Mouse (Mus musculus) midbrain, embryonic 11.5 days (tissue): ENCODE data around the gene Crtac1. TPM values are rescaled to one million over a fixed set of nuclear protein-coding genes. Genes with fewer than 3 reads are reported as not detected.

ENCODE experiments used
- ATAC-seq: fragments of 200-750 bp; cut with Nextera tagmentation; 2 replicates; pipeline ENCODE4 v1.8.0; 2017; ENCODE audit warnings: moderate TSS enrichment, moderate library complexity; ENCODE audit not compliant: low FRiP score
- DNase-seq: peaks from one replicate; pipeline ENCODE4 v3.0.0; 2015; ENCODE audit warnings: low spot score; ENCODE audit errors: missing footprints
- H3K27ac ChIP-seq: fragments of 300-500 bp; sonication (generic); 2 replicates; pipeline ENCODE4 v1.5.1; 2014; ENCODE audit warnings: low read depth, low read length
- H3K27me3 ChIP-seq: fragments of 300-500 bp; sonication (generic); 2 replicates; pipeline ENCODE4 v1.6.1; 2014; ENCODE audit warnings: mild to moderate bottlenecking, low read length, moderate library complexity, mixed read lengths; ENCODE audit not compliant: control insufficient read depth, insufficient read depth
- H3K36me3 ChIP-seq: fragments of 300-500 bp; sonication (generic); 2 replicates; pipeline ENCODE4 v1.6.1; 2014; ENCODE audit warnings: mild to moderate bottlenecking, low read length, moderate library complexity, mixed read lengths; ENCODE audit not compliant: control insufficient read depth, insufficient read depth
- H3K4me1 ChIP-seq: fragments of 300-500 bp; sonication (generic); 2 replicates; pipeline ENCODE4 v1.6.1; 2014; ENCODE audit warnings: low read length; ENCODE audit not compliant: control insufficient read depth, insufficient read depth
- H3K4me2 ChIP-seq: fragments of 300-500 bp; sonication (generic); 2 replicates; pipeline ENCODE4 v1.6.1; 2014; ENCODE audit warnings: mild to moderate bottlenecking, moderate library complexity
- H3K4me3 ChIP-seq: fragments of 300-500 bp; sonication (generic); 2 replicates; pipeline ENCODE4 v1.5.1; 2014; ENCODE audit warnings: low read depth, low read length
- H3K9ac ChIP-seq: fragments of 300-500 bp; sonication (generic); 2 replicates; pipeline ENCODE4 v1.6.1; 2014; ENCODE audit warnings: low read length
- H3K9me3 ChIP-seq: fragments of 300-500 bp; sonication (generic); 2 replicates; pipeline ENCODE4 v1.6.1; 2016; ENCODE audit warnings: low read length; ENCODE audit not compliant: control insufficient read depth
- WGBS: fragments of 180-500 bp; shearing (Covaris S2); extraction: QIAGEN DNeasy Blood & Tissue Kit; methylation state at CpG from one replicate; pipeline ENCODE4 v1.1.7; 2014; 5-methylcytosine and 5-hydroxymethylcytosine counted together
- polyA plus RNA-seq: library from polyadenylated mRNA; unstranded; fragments of >200 nt; fragmentation: Nextera tagmentation; extraction: Ambion mirVana; gene quantifications from 2 replicates; pipeline ENCODE4 v1.2.1, GENCODE M21; 2014

Crtac1 gene
- polyA plus RNA-seq, 1 experiment from 2014 or later, result 3.3 TPM

DNA sequence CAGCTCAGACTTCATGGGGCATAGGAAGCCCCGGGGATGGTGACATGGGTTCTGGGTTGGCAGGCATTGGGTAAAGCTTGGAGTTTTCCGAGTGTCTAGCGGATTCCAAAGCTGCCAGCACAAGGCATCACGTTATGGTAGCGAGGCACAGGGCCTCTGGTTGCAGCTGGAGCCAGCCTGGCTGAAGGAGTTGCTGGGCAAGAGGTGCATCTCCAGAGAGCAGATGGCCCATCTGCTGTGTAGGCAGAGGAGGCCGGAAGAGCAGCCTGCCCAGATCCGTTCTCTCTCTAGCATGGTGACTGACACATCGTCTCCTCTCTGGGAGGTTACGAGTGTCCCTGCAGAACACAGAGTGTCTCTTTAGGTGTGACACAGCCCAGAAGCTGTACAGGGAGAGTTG, 103.4 kb downstream of the Crtac1 start:
- H3K9me3 ChIP-seq, result no peaks in the 10 kb centered on the region
- H3K27me3 ChIP-seq, result no peaks in the 10 kb centered on the region
- H3K4me3 ChIP-seq, result no peak overlapping the region
- no peaks in the 10 kb centered on the region for H3K36me3 ChIP-seq
- DNase-seq (peak; percentile 69), ATAC-seq (no peak)
- no peak overlapping the region for H3K9ac ChIP-seq
- 87% methylated on average over 9 of the region's 9 CpGs for WGBS
- no peak overlapping the region for H3K4me2 ChIP-seq
- H3K27ac ChIP-seq, result no peak overlapping the region
- H3K4me1 ChIP-seq, result no peaks in the 10 kb centered on the region

GRCm38 (mm10) chr19:42325894-42326293, 105.7 kb downstream of the Crtac1 start:
- ATAC-seq, result no peak

DNA sequence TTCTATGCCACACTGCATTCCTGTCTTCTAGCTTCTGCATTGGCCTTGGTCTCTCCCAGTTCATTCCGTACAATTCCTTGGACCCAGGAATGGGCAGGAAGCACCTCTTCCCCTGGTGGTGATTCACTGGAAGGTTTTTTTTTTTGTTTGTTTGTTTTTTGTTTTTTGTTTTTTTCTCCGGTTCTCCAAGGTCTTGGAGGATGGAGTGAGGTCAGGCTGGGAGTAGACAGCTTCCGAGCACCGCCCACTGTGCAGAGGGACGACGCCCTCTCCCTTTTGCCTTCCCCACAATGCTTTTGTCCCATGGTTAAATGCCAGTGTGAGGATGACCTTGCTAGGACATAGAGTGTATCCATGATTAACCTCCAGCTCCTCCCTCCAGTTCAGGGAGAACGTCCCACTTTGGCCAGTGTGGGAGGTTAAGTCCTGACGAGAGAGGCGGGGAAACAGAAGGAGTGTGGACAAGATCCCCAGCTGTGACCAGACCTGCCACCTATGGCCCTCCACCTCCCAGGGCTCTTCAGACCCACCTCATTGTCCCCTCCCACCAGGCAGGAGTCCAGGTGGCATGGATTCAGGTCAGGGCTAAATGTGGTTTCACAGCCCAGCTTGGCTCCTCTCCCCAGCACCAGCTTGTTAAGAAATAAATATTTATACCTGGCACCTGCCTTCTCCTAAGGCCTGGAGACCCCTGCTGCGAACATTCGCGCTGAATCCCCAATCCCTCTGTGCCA, 109.1 kb downstream of the Crtac1 start:
- no peaks in the 10 kb centered on the region for H3K9me3 ChIP-seq
- peaks cover 4% of the 10 kb centered on the region; the same call in 1 of the 2 replicates for H3K4me1 ChIP-seq
- DNase-seq, result no peak
- H3K36me3 ChIP-seq, result no peaks in the 10 kb centered on the region
- H3K27ac ChIP-seq, result no peak overlapping the region
- no peak for ATAC-seq
- no peaks in the 10 kb centered on the region for H3K27me3 ChIP-seq
- 52% methylated on average over 12 of the region's 12 CpGs for WGBS
- no peak overlapping the region for H3K4me2 ChIP-seq
- no peak overlapping the region for H3K4me3 ChIP-seq
- no peak overlapping the region for H3K9ac ChIP-seq

More at GRCm38 (mm10) chr19:42325894-42326293, 105.7 kb downstream of the Crtac1 start:
- H3K9ac ChIP-seq, result no peak overlapping the region
- no peak overlapping the region for H3K27ac ChIP-seq
- H3K4me1 ChIP-seq, result no peaks in the 10 kb centered on the region
- no peak overlapping the region for H3K4me2 ChIP-seq
- no peaks in the 10 kb centered on the region for H3K9me3 ChIP-seq
- H3K36me3 ChIP-seq, result no peaks in the 10 kb centered on the region
- 12% methylated on average over 11 of the region's 11 CpGs for WGBS
- H3K27me3 ChIP-seq, result no peaks in the 10 kb centered on the region
- peak; percentile 91 for DNase-seq
- H3K4me3 ChIP-seq, result no peak overlapping the region

DNA sequence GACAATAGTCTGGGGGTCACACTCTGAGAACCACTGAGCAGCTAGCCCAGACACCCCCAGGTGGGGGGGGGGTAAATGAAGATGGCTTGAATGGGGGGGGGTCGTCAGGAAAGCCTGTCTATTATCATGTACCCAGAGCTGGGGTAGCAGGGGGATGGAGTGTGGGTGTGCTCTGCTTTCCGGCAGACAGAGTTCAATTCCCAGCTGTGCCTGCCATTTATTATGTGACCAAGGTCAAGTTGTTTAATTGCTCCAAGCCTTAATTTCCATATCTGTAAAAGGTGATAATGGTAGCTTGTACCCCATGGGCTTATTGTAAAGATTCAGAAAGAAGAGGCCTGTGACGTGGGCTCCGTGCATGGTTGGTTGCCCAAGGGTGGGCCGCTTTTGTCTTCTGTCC, 109.6 kb downstream of the Crtac1 start:
- DNase-seq, result no peak
- Histone ChIP-seq H3K27ac (no peak overlapping the region), H3K27me3 (no peaks in the 10 kb centered on the region), H3K4me2 (no peak overlapping the region), H3K9ac (no peak overlapping the region), H3K4me1 (peaks cover 9% of the 10 kb centered on the region; the same call in 1 of the 2 replicates), H3K36me3 (no peaks in the 10 kb centered on the region), H3K4me3 (no peak overlapping the region), H3K9me3 (no peaks in the 10 kb centered on the region)
- 47% methylated on average over 5 of the region's 5 CpGs for WGBS
- no peak for ATAC-seq

DNA sequence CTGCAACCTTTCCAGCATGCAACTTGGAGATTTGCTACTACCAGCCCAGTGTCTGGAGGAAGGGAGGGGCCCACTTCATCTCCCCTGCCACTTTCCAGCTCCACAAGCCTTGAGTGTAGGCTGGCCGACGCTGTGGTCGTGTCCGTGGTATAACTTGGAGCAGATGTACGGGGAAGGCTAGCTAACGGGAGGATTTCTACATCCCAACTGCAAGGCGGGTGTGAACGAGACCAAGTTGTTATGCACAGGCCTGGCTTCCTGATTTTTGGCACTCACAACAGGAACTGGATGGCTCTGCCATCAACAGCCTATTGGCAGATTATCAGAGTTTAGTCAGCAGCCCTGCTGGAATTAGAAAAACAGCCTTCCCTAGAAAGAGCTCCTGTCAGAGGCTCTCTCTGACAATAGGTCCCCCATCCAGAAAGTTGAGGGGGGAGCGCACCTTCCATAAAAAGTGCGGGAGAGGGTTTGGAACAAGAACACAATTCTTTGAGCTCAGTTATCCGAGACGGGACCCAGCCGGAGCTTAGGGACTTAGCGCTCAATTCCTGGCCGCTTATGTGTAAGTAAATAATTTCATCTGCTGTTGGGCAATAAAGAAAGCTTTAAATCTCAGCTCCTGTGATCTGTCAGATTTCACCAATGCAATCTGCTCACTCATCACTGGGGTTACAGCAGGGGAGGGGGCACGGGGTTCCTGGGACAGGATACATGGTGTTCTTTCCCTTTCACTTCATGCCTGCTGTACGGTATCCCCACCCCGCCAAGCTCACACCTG, 113.7 kb downstream of the Crtac1 start:
- Histone ChIP-seq H3K4me3 (no peak overlapping the region), H3K9ac (no peak overlapping the region), H3K27me3 (no peaks in the 10 kb centered on the region), H3K4me1 (peaks cover 9% of the 10 kb centered on the region; the same call in 1 of the 2 replicates), H3K36me3 (no peaks in the 10 kb centered on the region), H3K27ac (no peak overlapping the region), H3K9me3 (no peaks in the 10 kb centered on the region), H3K4me2 (no peak overlapping the region)
- ATAC-seq (no peak), DNase-seq (no peak)
- 61% methylated on average over 18 of the region's 18 CpGs for WGBS

DNA sequence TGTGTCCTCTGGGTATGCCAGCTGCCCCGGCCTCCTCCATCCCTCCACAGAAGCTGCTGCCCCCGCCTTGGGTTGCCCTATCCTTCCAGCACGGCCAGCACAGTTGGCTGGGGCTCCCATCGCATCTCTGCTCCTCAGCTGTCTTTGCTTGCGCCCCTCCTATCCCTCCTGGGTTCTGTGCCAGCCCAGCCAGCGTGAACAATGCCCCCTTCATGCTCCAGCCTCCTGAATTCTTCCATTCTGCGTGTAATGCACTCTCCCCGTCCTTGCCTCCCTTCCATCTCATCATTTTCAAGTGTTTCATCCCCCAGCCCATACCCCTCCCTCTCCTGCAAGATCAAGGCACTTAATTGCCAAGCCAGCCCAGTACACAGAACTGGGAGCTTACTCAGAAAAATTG, 114.6 kb downstream of the Crtac1 start:
- Histone ChIP-seq H3K27ac (no peak overlapping the region), H3K4me2 (no peak overlapping the region)
- DNase-seq, result no peak

DNA sequence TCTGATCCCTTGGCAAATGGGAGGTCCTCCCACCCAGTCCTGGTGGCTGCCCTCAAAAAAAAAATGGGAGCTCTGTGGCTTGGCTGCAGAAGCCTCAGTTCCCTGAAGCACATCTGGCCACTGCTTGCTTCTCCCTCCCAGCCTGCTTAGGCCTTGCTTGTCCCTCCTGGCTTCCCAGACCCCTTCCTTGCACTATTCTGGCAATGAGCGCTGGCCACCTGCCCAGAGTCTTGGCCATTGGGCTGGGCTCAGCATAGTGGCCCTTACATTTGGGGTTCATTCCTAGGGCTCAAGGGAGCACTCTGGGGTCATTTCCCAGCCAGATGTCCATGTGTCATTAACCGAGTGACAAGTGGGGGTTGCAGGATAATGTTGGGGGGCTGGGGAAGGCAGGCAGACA, 115.1 kb downstream of the Crtac1 start:
- no peaks in the 10 kb centered on the region for H3K36me3 ChIP-seq
- H3K4me2 ChIP-seq, result no peak overlapping the region
- no peaks in the 10 kb centered on the region for H3K27me3 ChIP-seq
- no peaks in the 10 kb centered on the region for H3K9me3 ChIP-seq
- ATAC-seq (no peak), DNase-seq (no peak)
- peaks cover 9% of the 10 kb centered on the region; the same call in 1 of the 2 replicates for H3K4me1 ChIP-seq
- no peak overlapping the region for H3K9ac ChIP-seq
- 88% methylated on average over 2 of the region's 2 CpGs for WGBS
- H3K27ac ChIP-seq, result no peak overlapping the region
- no peak overlapping the region for H3K4me3 ChIP-seq

More for the DNA sequence above, 114.6 kb downstream of the Crtac1 start:
- no peaks in the 10 kb centered on the region for H3K36me3 ChIP-seq
- no peaks in the 10 kb centered on the region for H3K9me3 ChIP-seq
- no peak for ATAC-seq
- H3K4me1 ChIP-seq, result peaks cover 9% of the 10 kb centered on the region; the same call in 1 of the 2 replicates
- H3K9ac ChIP-seq, result no peak overlapping the region
- no peak overlapping the region for H3K4me3 ChIP-seq
- no peaks in the 10 kb centered on the region for H3K27me3 ChIP-seq
- WGBS, result 70% methylated on average over 8 of the region's 8 CpGs

GRCm38 (mm10) chr19:42315914-42316313, 115.7 kb downstream of the Crtac1 start:
- H3K27me3 ChIP-seq, result no peaks in the 10 kb centered on the region
- no peak overlapping the region for H3K4me2 ChIP-seq
- H3K36me3 ChIP-seq, result no peaks in the 10 kb centered on the region
- no peak overlapping the region for H3K4me3 ChIP-seq
- no peak overlapping the region for H3K27ac ChIP-seq
- DNase-seq (peak; percentile 99), ATAC-seq (peak; percentile 81)
- H3K9me3 ChIP-seq, result no peaks in the 10 kb centered on the region
- WGBS, result 10% methylated on average over 1 of the region's 1 CpGs
- H3K9ac ChIP-seq, result no peak overlapping the region
- H3K4me1 ChIP-seq, result peaks cover 9% of the 10 kb centered on the region; the same call in 1 of the 2 replicates

- Histone ChIP-seq H3K9me3 (no peaks in the 10 kb centered on the region), H3K27me3 (no peaks in the 10 kb centered on the region), H3K36me3 (no peaks in the 10 kb centered on the region), H3K4me2 (no peak overlapping the region), H3K4me3 (no peak overlapping the region), H3K4me1 (peaks cover 9% of the 10 kb centered on the region; the same call in 1 of the 2 replicates), H3K27ac (no peak overlapping the region), H3K9ac (no peak overlapping the region)
- DNase-seq, result no peak
- peak; percentile 38 for ATAC-seq
- 78% methylated on average over 6 of the region's 6 CpGs for WGBS
Observed at GRCm38 (mm10) chr19:42315070-42315679, 116.4 kb downstream of the Crtac1 start.
